Mouse (Mus musculus) yolk sac, embryonic 10.5 days (tissue): Measurements from ENCODE around the gene Olfr1112.
"Not testable (repeated sequence)": the region's sequence is repeated elsewhere in the genome, so short reads cannot be mapped to it uniquely, and the experiment has no call there.

Experiments used
- DNase-seq: peaks from one replicate; pipeline ENCODE4 v3.0.0-alpha.2; 2017; ENCODE audit warnings: low spot score

Gene Olfr1112

DNA sequence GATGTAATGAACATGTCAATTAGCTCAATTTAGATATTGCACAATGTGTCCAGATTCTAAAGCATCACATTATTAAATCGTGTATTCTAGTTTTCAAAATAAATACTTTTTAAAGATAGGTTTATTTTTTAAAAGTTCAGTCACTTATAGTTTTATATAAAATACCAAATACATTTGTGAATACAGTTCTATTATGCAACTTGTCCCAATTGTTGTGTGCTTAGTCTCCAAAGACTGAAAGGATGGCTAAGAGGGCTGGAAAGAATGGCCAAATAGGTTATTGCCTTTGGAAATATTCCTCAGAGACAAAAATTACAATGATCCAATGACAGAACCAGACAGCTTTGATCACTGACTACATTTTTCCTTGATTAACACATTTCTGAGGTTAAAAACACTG, at the start of gene Olfr1112:
Gene Olfr1112 (plus strand): TSS at position 301 of the 400 bp plus-strand sequence.
- no peak for DNase-seq

DNA sequence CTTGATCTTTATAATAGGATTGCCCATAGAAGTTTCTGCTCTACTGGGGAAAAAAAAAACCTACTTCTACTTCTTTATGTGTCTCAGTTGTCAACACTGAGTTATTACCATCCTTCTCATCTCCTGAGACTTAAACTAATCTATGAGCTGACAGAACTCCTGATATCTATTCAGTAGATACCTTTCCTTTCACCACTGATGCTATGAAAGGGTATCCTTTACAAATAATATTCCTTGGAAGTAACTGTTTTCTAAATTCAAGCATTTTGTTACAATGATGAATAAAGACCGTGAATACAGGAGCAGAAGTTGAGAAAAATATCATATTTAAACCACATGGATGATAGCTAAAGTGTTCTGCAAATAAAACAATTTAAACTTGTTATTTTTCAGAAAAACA, 47.4 kb upstream of the Olfr1112 start, which contains the start of gene Olfr1110:
Gene Olfr1110 (minus strand): TSS at position 101 of the 400 bp plus-strand sequence.
- DNase-seq, result no peak

DNA sequence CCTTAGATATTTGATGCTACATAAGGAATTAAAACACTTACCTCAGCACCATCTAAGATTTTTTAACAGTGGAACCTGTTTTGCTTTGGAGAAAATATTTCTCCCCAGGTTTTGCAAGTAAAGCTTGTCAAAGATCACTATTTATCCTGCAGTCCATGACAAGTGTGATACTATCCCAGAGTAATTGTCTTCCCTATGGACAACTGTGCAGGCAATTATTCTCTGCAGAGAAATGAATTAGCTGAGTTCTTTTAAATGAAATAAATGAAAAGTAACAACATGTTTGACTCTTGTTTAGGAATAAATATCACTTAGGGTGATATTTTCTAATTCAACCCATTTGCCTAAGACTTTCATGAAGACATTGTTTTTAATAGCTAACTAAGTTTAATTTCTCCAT, 35.1 kb upstream of the Olfr1112 start, which contains the start of gene Olfr1111:
Gene Olfr1111 (minus strand): TSS at position 101 of the 400 bp plus-strand sequence.
- DNase-seq, result no peak

DNA sequence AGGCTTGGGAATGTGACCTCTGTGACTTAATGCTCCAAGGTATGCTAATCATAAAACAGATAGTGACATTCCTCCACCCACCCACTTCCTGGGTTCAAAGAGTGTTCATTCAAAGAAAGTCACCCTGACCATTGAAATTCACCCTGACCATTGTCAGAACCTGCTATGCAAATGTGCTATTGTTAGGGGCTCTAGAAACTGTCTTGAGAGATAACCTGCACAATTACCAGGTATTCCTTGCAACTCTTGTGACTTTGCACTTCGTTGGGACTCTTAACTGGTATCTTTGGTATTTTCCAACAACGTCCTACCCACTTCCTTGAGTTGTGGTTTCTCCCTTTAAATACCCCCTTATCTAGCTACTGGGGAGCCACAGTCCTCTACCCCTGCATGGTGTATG, 19.9 kb upstream of the Olfr1112 start:
- not testable (repeated sequence) for DNase-seq

DNA sequence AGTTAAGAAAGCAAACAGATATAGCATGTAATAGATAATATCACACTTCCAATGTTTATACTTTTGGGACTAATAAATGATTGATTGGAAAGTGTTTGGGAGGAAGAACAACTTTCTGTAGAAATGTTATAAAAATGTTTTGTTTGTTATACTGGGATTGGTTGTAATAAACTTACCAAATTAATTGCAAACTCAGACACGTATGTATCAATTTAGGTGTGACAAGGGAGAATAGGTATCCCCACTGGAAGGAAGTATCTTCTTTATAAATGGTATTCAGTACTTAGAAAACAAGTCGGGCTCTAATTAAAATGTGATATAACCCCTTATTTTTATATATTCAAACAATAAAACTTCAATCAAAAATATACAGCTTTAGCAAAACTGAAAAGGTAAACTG, 21.1 kb downstream of the Olfr1112 start, which contains the start of gene Olfr1113:
Gene Olfr1113 (plus strand): TSS at position 301 of the 400 bp plus-strand sequence.
- DNase-seq, result no peak
